Mouse (Mus musculus): ENCODE measurements at regions not wholly inside any gene's neighbourhood (a gene's known extent, or its start where the extent isn't known, plus 50 kb on each side); places are given as distances from the start of the nearest gene placed in this dataset.

GRCm38 (mm10) chr3:21423139-21423538 lies 653.3 kb upstream of the Tbl1xr1 start:
- TF ChIP-seq POLR2A (IDR thresholded peaks at IDR 0.05; ENCODE audit: borderline replicate concordance, insufficient read depth, low read length) = no peak
- TF ChIP-seq CTCF (IDR thresholded peaks at IDR 0.05; ENCODE audit: borderline replicate concordance, insufficient read depth, low read depth, low read length) = no peak
